Mouse (Mus musculus) kidney, adult 11 months (tissue): Measurements from ENCODE around the gene Emilin2.
A peak's percentile ranks its signal among the peaks of the same experiment; 100 is the strongest.

ENCODE experiments used
- DNase-seq: peaks from one replicate; pipeline ENCODE4 v3.0.0; 2022

Gene Emilin2

GRCm38 (mm10) chr17:71299879-71300278, 11.9 kb downstream of the Emilin2 start:
- DNase-seq: no peak

- DNase-seq: no peak
Observed at GRCm38 (mm10) chr17:71294570-71294969, 17.2 kb downstream of the Emilin2 start.

GRCm38 (mm10) chr17:71292897-71293296, 18.9 kb downstream of the Emilin2 start:
- no peak for DNase-seq

- DNase-seq: no peak
Observed at GRCm38 (mm10) chr17:71291897-71292420, 19.8 kb downstream of the Emilin2 start.

- no peak for DNase-seq
Observed at GRCm38 (mm10) chr17:71290486-71291410, 21.0 kb downstream of the Emilin2 start.

- no peak for DNase-seq
Observed at GRCm38 (mm10) chr17:71289572-71290176, 22.1 kb downstream of the Emilin2 start.

- DNase-seq: peak; percentile 31
Observed at GRCm38 (mm10) chr17:71288808-71289548, 22.8 kb downstream of the Emilin2 start.

GRCm38 (mm10) chr17:71288145-71288758, 23.5 kb downstream of the Emilin2 start:
- DNase-seq: no peak

GRCm38 (mm10) chr17:71287586-71287985, 24.2 kb downstream of the Emilin2 start:
- DNase-seq: no peak

- DNase-seq: peak; percentile 38
Observed at GRCm38 (mm10) chr17:71285929-71286328, 25.8 kb downstream of the Emilin2 start.

GRCm38 (mm10) chr17:71284890-71285289, 26.9 kb downstream of the Emilin2 start:
- no peak for DNase-seq

- peak; percentile 22 for DNase-seq
Observed at GRCm38 (mm10) chr17:71283237-71283636, 28.5 kb downstream of the Emilin2 start.

GRCm38 (mm10) chr17:71282716-71283115, 29.1 kb downstream of the Emilin2 start:
- DNase-seq: peak; percentile 78

- no peak for DNase-seq
Observed at GRCm38 (mm10) chr17:71277701-71278491, 33.9 kb downstream of the Emilin2 start.

GRCm38 (mm10) chr17:71276771-71277170, 35.0 kb downstream of the Emilin2 start:
- no peak for DNase-seq

- DNase-seq: no peak
Observed at GRCm38 (mm10) chr17:71273901-71274300, 37.9 kb downstream of the Emilin2 start.

GRCm38 (mm10) chr17:71268599-71268998, 43.2 kb downstream of the Emilin2 start:
- no peak for DNase-seq

- DNase-seq: no peak
Observed at GRCm38 (mm10) chr17:71268152-71268551, 43.6 kb downstream of the Emilin2 start.

- no peak for DNase-seq
Observed at GRCm38 (mm10) chr17:71267374-71267773, 44.4 kb downstream of the Emilin2 start.

- no peak for DNase-seq
Observed at GRCm38 (mm10) chr17:71265336-71266051, 46.3 kb downstream of the Emilin2 start.

GRCm38 (mm10) chr17:71264739-71265138, 47.0 kb downstream of the Emilin2 start:
- no peak for DNase-seq
